Mouse (Mus musculus) c-Kit-positive CD71-negative TER-119-negative erythroid progenitor cells, embryonic 14.5 days (primary cell): Measurements from ENCODE around the gene Ocel1.

ENCODE experiments used
- DNase-seq: peaks from one replicate; pipeline ENCODE4 v3.0.0-alpha.2; 2013; ENCODE audit warnings: low read depth

Gene Ocel1

GRCm38 (mm10) chr8:71404011-71404410 is 32.9 kb downstream of the Ocel1 start:
- no peak for DNase-seq

GRCm38 (mm10) chr8:71404951-71405351 is 33.9 kb downstream of the Ocel1 start:
- no peak for DNase-seq

- peak; percentile 92 for DNase-seq
Measured at GRCm38 (mm10) chr8:71405401-71406098, 34.5 kb downstream of the Ocel1 start, which contains the start of gene Ankle1. TSS of gene Ankle1 (plus strand) at chr8:71406010.

- DNase-seq: peak; percentile 70
Measured at GRCm38 (mm10) chr8:71406099-71407015, 35.3 kb downstream of the Ocel1 start.

GRCm38 (mm10) chr8:71407441-71407840 is 36.3 kb downstream of the Ocel1 start:
- DNase-seq: no peak

GRCm38 (mm10) chr8:71408231-71408630 is 37.1 kb downstream of the Ocel1 start:
- no peak for DNase-seq

- no peak for DNase-seq
Measured at GRCm38 (mm10) chr8:71411535-71412273, 40.6 kb downstream of the Ocel1 start.

GRCm38 (mm10) chr8:71422121-71422520 is 51.0 kb downstream of the Ocel1 start:
- no peak for DNase-seq
